Mouse (Mus musculus): ENCODE measurements around the gene Nap1l5.
A peak's percentile ranks its signal among the peaks of the same experiment; 100 is the strongest.
"Not testable (repeated sequence)": the region's sequence is repeated elsewhere in the genome, so short reads cannot be mapped to it uniquely, and the experiment has no call there.

Gene Nap1l5

DNA sequence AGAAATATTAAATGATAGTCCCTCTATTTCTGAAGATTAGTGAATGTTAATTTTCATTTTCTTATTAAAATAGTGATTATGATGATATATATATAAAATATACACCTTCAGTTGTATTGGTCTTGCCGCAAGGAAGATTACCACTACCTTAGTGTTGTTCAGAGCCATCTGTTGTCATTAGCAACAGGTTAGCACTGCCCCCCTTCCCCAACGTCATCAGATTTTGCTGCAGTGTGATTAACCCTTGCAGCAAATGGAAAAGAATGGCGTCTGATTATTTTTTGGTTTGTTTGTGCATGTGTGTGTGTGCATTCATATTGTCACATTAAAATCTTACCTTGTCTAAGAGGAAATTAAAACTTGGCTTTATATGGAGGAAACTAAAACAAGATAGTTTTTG, 2.3 kb downstream of the Nap1l5 start:
- DNase-seq (ENCODE audit: low spot score in 2 of 2) = no peak

DNA sequence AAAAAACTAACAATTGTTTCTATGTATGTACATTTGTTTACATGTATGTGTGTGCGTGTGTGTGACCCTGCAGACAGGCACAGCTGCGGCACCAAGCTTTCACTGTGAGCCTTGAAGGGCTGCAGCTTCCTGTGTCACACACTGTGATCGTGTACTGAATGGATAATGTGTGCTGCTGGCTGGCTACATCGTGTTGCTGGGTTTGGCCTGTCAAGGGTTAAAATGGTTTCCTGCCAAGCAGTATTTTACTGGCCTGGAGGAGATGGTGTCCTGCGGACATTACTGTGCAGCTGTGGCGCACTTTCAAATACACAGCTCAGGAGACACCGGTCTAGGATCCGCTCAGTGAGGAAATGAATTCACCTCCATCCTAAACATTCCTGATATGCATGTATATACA, 3.7 kb downstream of the Nap1l5 start:
- peak; percentile 31 to 53 for DNase-seq (ENCODE audit: low spot score in 2 of 2)

DNA sequence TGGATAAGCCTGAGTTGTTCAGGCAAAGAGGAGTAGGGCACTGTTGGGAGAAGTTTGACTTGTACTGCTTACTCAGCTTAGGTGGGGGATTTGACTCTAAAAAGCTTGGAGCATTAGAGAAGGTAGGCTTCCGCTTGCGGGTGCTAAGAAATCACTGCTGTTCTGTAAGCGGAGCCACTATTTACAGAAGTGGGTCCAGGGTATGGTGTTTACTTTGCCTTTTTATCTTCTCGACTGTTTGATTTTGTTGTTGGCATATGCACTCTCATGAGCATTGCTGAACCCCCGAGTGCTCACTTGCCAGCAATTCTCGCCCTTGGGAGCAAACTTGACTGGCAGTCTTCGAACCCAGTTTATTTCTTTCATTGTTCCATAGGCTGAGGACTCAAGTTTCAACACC, 6.3 kb downstream of the Nap1l5 start:
- DNase-seq (ENCODE audit: low spot score in 2 of 2) = no peak

DNA sequence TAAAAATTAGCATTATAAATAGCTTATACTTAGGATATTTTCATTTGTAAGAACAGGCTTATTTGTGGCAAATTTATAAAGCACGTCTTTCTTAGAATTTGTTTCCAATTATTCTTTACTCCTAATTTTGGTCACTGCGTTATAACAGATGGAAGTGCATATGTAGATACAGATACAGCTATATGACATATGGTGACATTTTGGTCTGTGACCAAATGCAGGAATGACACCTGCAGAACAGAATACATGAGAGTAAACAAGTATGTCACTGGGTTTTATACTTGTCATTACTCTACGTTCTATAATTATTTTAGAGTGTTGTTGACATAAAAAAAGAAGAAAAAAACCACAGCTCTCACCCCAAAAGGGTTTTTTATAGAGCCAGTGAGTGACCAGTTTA, 7.8 kb downstream of the Nap1l5 start:
- DNase-seq (ENCODE audit: low spot score in 2 of 2) = no peak

DNA sequence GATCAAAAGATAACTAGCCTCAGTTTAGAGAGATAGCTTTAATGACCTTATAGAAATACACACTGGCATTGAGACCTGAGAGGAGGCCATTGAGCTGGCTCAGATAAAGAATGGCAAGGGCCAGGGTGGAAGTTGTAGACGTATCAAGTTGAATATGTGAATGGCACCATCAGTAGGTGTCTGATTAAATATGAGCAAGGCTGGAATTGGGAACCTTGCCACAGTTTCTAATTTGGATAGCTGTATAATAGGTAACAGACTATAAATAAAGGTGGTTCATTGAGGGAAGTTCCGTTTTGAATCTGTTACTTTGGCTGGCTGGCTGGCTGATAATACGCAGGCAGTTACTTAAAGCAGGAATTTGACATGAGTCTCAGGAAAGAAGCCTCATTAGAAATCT, 10.2 kb downstream of the Nap1l5 start:
- no peak for DNase-seq (ENCODE audit: low spot score in 2 of 2)

DNA sequence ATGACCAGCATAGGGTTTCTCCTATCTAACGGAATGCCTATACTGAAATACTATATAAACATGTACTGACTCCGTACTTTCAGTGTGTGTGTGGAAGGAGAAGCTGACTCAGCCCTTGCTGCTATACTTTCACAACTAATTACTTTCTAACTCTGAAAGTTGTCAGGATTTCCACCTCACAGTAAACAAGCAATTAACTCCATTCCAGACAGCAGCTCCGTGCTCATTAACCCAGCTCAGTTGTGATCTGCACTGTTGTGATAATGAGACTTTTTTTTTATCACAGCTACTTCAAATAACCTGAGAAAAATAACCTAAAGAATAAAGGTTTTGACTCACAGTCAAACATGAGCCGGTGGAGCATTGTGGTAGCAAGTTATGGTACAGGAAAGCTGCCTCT, 11.9 kb downstream of the Nap1l5 start:
- DNase-seq (ENCODE audit: low spot score in 2 of 2) = no peak

DNA sequence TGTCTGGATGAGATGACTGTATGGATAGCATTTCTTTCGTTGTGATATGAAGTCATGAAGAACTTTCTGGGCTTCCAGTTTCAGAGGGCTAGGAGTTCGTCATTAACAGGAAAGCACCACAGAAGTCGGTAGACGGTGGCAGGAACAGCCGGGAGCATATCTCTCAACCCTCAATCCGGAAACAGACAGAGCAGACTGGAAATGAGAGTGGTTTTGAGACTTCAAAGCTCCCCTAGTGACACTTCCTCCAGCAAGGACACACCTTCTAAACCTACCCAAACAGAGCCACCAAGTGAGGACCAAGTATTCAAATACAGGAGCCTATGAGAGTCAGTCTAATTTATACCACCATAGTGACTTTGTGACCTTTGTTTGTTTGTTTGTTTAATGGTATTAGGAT, 13.6 kb downstream of the Nap1l5 start:
- no peak for DNase-seq (ENCODE audit: low spot score in 2 of 2)

DNA sequence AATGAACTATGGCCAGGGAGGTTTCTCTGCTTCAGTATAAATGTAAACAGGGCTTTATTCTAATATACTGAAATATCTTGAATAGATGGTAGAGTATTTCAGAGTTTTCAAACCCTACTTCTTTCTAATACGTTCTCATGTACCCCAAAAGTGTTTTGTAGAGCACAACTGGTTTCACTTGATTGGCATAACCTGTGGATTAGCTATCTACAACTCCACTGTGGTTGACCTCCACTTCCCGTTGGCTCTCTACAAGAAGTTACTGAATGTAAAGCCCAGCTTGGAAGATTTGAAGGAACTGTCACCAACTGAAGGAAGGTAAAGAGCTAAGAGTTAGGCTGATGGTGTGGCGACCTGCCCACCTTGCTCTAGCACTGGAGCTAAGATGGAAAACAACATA, 17.0 kb downstream of the Nap1l5 start:
- DNase-seq (ENCODE audit: low spot score in 2 of 2) = no peak

DNA sequence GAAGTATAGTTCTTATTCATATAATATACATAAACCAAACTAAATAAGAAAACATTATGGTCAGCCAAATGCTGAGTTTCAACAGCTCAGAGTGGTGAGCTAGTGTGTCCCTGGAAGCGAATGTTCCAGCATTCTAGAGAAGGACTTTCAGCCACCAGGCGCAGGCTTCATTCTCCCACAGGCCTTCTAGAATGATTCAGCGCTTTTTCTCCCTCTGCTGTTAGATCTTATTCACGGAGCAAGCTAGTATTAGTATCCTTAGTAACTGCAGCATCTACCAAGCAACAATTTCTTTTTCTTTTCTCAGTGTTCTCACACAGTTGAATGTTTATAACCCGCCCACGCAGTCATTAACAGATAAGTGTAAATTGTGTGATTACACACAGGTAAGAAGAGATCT, 24.6 kb downstream of the Nap1l5 start:
- no peak for DNase-seq (ENCODE audit: low spot score in 2 of 2)

DNA sequence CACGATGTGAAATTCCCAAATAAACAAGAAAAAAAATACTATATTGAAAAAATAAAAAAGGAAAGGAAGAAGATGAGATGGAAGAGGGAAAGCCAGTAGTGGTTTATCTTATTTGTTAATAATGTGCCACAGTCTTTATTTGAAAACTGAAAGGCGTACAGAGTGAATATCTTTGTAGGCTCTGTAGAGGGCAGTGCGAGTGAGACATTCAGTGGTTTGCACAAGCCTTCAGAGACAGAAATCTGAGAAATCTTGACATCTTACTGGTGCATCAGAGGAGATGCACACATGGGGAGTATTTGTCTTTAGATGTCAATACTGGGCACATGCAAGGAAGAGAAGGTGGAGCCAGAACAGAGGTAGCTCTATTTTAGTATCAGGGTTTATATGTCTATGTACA, 25.5 kb downstream of the Nap1l5 start:
- no peak for DNase-seq (ENCODE audit: low spot score in 2 of 2)

DNA sequence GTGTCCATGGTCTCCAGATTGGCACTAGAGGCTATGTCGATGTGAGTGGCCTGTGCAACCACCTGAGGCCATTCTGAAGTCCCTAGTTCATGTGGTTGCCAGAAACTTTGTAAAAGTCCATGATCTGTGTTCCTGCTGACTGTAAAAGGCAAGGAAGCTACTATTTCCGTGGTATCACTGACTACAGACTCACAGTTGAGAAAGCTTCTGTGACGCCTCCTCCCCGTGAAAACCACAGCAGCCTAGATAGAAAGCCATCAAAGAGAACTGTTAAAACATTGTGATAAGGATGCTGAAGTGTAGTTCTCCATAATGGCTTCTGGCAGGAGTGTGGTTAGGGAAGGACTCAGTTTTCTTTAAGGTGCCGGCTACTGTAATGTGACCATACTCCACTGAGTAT, 26.0 kb downstream of the Nap1l5 start:
- DNase-seq (ENCODE audit: low spot score in 2 of 2) = no peak

DNA sequence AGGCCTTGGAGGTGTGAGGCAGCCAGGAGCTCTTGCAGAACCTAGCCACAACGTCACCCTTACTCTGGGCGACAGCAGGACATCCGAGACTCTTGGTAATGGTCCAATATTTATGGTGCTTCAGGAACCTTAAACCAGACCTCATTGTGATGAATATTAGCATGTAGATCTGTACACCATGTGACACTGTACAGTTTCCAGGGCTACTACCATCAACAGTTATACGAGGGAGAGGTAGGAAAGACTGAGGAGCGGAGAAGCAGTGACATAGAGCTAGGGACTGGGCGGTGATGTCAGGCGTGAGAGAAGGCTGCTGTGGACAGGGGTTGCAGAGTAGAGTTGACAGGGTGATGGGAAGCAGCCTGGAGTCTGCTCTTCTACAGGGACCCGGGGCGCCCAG, 26.9 kb downstream of the Nap1l5 start:
- no peak for DNase-seq (ENCODE audit: low spot score in 2 of 2)

DNA sequence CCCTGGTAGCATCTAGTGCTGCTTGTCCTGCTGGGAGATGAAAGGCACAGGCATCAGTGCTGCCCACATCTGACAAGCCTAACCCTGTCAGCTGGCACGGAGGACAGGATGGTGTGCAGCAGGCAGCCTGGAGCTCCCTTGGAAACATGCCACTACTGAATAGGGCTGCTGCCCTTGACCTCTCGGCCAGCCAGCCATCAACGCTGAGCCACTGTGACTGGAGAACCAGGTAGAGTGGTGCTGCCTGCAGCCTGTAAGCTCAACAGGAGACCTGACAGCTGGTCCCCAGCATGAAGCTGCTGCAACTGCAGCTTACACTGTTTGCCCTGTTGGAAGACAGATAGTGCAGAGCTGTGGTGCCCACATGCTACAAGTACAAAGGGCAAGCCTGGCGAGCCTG, 27.3 kb downstream of the Nap1l5 start:
- DNase-seq (ENCODE audit: low spot score in 2 of 2) = no peak

DNA sequence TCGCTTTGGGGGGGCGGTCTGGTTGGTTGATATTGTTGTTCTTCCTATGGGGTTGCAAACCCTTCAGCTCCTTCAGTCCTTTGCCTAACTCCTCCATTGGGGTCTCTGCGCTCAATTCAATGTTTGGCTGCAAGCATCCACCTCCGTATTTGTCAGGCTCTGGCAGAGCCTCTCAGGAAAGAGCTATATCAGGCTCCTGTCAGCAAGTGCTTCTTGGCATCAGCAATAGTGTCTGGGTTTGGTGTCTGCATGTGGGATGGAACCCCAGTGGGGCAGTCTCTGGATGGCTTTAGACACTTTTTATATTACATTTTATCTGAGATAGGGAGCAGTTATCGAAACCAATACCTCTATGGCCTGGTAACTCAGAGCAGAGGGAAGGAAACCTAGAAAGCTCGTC, 39.0 kb downstream of the Nap1l5 start:
- not testable (repeated sequence) for DNase-seq (ENCODE audit: low spot score in 2 of 2)

DNA sequence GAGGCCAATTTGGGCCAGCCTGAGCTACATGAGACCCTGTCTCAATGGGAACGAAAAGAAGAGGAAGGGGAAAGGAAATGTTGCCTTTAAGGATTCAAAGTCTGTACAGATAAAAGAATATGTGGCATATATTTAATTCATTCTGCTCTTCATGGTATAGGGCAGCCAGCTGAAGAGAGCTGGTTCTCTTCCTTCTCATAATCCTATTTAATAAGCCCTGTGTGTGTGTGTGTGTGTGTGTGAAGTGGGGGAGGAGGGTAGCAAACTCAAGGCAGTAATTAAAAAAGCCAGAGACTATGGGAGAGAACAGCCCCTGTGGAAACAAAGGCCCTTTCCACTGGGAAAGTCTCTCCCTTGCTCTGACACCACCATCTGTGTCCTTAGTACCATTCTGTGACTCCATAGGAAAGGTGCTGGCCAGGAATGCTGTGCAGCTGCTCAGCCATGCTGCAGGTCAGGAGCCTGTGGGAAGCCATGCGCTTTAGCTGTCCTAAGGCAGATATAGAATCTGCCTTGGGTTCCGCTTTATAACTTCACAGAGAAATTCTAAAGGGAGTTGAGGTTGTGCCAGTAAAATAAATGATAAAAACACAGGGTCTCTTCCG, 43.1 kb downstream of the Nap1l5 start:
- no peak for DNase-seq (ENCODE audit: low spot score in 2 of 2)

DNA sequence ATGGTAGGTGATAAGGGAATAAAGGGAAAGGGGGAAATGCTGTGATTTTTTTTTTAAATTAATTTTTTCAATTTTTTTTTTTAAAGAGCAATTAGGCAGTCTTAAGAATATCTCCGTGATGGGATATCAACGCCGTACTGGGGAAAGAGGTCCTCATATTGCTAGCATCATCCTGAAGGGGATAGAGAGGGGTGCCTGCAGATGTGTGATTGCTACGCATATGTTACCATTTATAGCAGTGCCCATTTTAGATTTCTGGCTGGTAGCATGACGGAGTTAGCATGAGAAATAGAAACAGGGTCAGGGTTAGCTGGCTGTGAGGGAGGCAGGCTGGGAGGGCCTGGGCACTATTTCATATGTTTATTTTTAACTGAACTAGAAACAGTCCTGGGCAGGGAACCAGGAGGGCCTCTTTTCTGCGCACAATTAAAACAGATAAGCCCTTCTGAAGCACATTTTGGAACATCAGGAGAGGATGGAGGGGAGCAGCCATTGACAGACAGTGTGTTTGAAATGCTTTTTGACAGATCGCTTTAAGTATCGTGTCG, 44.4 kb downstream of the Nap1l5 start:
- DNase-seq (ENCODE audit: low spot score in 2 of 2) = no peak

DNA sequence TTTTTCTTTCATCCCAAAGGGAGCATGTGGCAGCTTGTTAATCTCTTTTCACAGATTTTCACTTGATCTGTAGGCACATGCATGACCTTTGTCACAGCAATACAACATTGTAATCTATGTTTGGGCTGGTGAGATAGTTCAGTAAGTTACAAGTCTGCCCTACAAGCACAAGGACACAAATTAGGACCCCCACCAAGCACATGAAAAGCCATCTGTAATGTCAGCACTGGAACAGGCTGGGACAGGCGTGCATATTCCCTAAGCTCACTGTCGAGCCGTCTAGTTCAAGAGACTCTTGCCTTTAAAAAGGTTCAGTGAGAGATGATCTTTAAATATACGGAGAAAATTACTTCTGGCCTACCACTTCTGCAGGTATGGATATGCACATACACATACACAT, 47.4 kb downstream of the Nap1l5 start:
- DNase-seq (ENCODE audit: low spot score in 2 of 2) = no peak

DNA sequence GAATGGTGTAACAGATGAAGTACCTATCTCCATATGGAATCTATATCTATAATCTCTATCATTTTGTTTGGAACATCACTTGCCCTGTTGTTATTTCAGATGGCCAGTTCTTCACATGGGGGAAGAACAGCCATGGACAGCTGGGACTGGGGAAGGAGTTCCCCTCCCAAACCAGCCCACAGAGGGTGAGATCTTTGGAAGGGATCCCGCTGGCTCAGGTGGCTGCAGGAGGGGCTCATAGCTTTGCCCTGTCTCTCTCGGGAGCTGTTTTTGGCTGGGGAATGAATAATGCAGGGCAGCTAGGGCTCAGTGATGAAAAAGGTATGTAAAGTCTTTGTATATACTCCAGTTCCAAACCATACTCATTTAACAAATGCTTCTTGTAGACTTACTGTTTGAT, 50.4 kb downstream of the Nap1l5 start:
- no peak for DNase-seq (ENCODE audit: low spot score in 2 of 2)

DNA sequence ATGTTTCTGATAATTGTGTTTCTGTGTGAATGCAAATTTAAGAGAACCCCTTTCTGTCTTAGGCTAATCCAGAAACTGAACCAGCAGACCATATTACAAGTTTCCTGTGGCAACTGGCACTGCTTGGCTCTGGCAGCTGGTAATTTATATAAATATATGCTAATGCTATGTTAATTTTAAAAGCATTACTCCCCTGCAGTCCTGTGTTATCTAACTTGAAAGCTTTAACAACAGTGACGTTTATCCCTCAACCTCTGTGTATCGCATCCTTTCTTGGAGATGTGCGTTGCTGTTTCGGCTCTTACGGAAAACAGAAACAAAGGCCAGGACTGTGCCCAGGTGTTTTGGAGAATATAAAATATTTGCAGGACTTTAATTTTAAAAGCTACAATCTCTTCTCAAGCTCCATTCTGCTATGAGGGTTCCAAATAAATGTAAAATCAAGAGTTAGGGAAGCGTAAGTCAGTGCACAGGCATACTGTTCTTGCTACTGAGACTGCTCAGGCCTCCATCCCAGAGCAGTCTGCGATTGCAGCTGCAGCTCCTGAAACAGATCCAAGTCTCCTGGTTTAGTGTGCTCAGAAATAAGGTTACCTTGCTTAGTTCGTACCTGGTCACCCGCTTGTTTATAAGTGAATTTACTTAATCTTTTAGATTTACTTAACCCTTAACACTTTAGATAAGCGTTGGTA, 51.1 kb downstream of the Nap1l5 start:
- DNase-seq (ENCODE audit: low spot score in 2 of 2) = no peak
